Mouse (Mus musculus): Measurements from ENCODE around the gene Lrrc3.
"Not testable (repeated sequence)": the region's sequence is repeated elsewhere in the genome, so short reads cannot be mapped to it uniquely, and the experiment has no call there.

The Lrrc3 gene

GRCm38 (mm10) chr10:77902211-77902893 lies at the start of gene Lrrc3:
Gene Lrrc3, minus strand, starts transcription at chr10:77902536.
- peak; percentile 81 to 86 for DNase-seq

DNA sequence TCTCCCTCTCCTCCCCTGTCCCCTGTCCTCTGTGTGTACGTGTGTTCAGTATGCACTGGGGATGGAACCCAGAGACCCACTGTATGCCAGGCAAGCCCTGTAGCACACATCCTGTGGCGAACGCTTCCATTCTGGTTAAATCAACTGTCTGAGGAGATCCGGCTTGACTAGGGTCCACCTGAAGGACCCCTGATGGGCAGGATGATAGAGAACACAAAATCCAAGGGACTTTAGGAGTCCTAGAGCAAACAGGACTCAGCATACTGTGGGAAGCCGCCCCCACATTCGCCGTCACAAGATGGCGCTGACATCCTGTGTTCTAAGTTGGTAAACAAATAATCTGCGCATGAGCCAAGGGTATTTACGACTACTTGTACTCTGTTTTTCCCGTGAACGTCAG lies 48.1 kb upstream of the Lrrc3 start:
- not testable (repeated sequence) for DNase-seq

DNA sequence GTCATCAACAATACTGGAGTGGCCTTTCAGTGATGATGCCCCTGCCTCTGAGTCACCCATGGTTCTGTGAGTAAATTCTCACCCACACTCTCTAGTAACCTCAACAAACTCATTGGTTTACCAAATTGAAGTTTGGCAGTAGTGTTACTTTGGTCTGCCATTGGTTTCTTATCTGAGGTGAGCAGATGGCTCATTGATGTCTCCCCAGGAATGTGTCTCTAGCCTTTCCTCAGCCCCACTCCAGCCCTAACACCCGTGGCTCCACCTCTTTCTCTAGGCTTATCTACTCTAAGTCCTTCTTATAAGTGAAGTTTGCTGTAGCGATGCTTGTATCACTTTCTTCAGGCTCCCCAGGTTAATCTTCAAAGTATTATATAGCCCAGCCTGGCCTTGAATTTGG lies 37.3 kb upstream of the Lrrc3 start:
- DNase-seq: no peak

DNA sequence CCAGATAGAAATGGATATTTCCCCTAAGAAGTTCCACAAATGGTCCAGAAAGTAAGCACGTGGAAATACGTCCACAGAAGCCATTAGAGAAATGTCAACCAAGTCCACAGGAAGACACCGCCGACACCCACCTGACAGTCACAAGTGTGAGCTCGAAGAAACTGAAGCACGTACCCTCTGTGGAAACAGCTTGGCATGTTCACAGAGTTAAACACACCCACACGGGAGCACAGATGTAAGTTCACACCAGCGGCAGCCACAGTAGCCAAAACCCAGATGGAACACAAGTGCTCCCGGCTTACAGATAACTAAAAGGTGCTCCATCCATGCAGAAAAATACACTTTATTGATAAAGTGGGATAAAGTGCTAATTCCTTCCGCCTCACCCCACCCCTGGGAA lies 25.0 kb upstream of the Lrrc3 start:
- no peak for DNase-seq

DNA sequence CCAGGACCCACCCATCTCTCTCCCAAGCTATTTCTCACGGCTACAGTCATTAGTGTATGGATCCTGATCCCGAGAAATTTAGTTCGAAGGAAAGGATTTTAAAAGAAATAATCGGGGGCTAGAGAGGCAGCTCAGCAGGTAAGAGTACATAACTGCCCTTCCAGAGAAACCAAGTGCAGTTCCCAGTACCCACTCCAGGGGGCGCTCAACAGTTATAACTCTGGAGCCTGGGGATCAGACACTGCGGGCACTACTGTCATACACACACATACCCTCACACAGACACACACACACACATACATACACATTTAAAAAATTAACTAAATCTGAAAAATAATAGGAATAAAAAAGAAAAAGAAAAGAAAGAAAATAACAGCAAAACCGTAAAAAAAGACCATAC lies 23.8 kb upstream of the Lrrc3 start:
- peak; percentile 64 to 66 for DNase-seq

DNA sequence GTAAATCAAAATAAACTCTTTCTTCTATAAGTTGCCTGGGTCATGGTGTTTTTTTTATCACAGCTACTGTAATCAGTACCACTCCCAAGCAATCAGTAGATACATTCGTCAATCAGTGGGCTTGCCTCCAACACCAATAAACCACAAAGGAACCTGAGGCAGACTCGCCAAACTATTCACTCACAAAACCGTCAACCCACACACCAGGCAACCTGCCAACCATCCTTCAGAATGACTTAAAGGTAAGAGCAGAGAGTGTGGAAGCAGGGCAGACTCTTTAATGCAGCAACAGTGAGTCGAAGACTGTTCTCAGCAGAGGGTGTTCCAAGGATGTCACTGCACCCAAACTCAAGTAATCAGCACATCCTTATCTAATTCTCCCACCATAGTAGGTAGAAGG lies 20.3 kb upstream of the Lrrc3 start:
- no peak for DNase-seq

- DNase-seq: no peak
Measured at GRCm38 (mm10) chr10:77921009-77921408, 18.7 kb upstream of the Lrrc3 start.

- DNase-seq: peak; percentile 79 to 81
Measured at GRCm38 (mm10) chr10:77916636-77917335, 14.4 kb upstream of the Lrrc3 start.

GRCm38 (mm10) chr10:77913292-77913691 lies 11.0 kb upstream of the Lrrc3 start:
- no peak for DNase-seq

- DNase-seq: no peak
Measured at GRCm38 (mm10) chr10:77912605-77913004, 10.3 kb upstream of the Lrrc3 start.

DNA sequence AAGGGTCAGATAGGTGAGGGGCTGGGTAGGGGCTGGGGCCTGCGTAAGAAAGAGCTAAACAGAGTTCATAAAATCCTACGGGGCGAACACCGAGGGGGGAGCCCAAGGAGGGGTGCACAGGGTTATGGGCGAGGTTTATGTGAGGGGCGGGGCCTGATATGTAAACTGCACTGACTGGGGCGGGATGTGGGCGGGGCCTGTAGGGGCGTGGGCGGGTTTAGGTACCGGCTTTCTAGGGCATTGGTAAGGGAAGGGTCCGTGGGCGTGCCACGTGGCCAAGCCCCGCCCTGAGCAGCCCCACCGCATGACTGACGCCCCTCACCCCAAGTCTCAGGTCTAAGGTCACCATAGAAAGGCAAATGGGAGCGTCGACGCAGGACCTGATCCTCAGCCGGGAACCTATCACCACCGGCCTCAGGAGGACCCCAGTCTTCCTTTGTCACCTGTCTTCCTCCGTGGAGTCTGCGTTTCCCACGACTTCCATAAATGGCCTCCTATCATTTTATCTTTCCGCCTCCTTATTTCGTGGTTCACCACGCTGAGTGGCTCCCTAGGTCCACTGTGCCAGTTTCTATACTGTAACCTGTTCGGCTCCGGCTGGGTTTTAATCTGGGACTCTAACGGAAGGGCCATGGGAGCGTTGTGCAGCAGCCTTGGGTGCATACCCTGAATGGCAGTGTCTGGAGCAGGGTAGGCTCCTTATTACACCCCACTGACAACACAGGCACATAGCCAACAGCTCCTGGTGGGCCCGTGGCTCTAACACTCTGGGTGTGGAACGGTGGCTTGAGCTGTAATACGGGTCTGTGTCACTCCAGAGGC lies 769 bp upstream of the Lrrc3 start:
- DNase-seq: peak; percentile 77 to 85

DNA sequence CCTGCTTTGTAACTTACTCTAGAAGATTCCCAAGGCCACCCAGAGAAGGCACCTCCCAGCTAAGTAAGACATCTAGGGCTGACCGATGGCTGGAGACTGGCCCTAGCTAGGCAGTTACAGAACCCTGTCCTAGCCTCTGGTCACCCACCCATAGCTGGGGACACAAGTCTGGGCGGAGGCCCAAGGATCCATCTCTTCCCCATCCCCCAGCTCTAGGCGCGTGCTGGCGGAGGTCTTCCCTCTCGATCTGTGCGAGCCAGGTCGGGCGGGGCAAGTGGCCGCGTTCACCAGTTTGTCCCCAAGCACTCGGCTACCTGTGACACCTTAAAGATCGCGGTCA lies 495 bp downstream of the Lrrc3 start:
- no peak for DNase-seq

DNA sequence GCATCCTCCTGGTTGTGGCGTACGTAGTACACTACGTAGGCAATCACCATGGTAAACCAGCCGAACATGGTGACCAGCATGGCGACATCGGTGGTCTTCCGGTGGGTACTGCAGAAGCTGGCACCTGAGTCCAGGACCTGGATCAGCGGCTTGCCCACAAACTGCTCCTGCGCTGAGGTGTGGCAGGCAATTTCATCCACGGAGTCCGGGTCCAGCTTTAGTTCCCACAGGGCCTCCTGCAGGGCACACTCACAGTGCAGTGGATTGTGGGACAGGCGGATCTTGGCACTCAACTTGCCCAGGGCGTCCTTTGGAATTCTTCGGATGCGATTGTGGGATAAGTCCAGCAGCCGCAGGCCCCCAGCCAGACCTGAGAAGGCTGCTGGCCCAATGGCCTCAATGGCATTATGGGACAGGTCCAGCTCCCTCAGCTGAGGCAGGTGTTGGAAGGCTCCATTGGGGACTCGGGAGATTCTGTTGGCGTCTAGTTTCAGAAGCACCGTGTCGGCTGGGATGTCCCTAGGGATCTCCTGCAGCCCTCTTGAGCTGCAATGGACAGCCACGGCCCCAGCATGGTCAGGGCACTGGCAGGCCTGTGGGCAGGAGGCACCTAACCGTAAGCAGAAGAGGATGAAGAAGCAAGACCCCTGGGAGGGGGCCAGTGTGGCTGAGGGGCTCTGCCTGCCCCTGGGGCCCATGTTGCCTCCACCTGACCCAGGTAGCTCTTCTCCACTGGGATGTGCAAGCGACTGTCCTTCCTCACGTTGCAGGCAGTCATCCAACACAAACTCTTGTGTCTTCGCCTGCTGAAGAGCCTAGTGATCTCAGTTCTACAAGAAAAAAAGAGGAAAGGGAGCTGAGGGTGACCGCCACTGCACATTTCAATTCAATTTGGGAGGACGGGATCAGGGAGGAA lies 1.2 kb downstream of the Lrrc3 start:
- no peak for DNase-seq

GRCm38 (mm10) chr10:77900126-77900525 lies 2.2 kb downstream of the Lrrc3 start:
- no peak for DNase-seq

DNA sequence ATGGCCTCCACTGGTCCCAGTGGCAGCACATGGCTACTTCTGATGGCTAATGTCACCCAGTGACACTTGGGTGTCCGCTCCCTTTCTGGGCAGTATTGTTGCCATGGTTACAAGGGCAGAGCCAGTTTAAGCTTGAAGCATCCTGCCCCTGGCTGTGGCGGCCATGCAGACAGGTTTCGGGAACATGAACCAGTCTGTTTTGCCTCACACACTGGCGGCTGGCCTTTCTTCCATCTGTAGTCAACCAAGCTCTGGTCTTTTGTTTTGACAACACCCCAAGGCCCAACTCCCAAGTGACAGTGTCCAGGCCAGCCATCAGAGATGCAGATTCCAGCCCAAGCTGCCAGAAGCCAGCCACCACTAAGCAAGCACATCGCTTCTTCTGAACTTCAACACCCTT lies 6.8 kb downstream of the Lrrc3 start:
- DNase-seq: peak in 1 of 2 experiments; percentile 5

DNA sequence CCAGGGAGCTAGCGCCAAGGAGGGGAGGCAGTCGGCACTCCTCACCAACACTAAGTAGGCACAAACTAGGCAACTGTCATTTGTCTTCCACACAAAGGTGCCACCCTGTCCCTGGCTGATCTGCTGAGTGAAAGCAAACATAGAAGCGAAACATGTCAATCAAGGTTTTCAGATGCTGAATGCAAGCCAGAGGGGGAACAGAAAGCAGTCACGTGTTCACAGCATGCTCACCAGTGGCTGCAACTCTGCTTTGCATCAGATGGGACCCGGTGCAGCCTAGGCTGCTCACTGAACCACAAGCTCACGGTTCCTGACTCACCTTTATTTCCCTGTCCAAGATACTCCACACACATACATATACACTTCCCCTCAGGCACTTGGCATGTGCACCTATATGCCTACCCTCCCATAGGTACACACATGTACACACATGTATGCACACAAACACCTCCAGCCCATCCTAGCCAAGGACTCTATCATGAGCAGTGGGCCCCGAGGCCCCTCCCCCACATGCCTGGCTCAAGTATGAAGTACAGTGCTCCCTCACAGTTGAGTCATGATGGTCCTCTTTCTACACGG lies 11.3 kb downstream of the Lrrc3 start:
- no peak for DNase-seq

DNA sequence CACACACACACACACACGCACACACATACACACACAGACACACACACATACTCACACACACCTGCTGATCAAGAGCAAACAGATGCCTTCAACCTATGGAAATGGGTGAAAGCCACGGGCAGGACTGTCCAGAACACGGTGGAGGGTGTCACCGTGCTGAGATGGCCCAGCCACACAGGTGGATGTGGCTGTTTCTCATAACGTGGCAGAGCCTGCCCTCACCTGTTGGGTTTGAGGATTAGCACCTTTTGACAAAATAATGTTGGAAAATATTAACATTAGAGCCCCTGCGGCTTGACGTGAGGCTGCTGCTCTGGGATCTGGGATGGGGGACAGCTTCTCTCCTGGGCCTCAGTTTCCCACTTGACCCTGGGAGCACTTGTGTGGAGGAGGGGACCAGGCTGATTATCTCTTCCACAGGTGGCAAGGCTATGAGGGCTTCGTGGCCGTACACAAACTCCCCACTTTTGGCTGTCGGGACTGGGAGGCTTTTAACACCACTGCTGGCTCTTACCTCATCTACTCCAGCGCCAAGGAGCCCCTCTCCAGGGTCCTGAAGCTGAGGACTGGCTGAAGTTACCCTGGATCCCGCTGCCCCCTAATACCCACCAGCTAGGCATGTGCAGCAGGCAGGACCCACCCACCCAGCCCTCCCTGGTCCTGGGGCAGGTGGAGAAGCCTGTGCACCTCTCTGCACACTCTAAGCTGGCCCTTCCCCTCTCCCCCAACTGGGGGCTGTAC lies 16.2 kb downstream of the Lrrc3 start:
- DNase-seq: peak; percentile 67 to 68

- peak in 1 of 2 experiments; percentile 13 for DNase-seq
Measured at GRCm38 (mm10) chr10:77882553-77882952, 19.8 kb downstream of the Lrrc3 start.

DNA sequence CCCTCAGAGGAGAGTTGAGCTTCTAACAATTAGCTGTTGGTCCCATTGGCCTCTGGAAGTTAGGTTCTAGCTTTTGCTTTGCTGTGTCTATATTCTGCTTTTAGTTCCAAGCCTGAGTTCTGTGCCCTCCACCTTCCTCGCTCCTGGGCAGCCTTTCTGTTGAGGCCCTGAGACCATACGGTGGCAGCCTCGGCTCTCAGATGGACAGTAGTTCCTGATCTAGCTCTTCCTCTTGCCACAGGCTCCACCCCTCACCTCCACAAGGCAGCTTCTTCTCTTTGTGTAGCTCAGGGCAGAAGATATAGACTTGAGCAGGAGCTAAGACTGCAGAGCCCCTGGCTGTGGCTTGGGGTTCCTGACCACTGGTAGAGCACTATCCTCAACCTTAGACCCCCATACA lies 22.0 kb downstream of the Lrrc3 start:
- DNase-seq: no peak

DNA sequence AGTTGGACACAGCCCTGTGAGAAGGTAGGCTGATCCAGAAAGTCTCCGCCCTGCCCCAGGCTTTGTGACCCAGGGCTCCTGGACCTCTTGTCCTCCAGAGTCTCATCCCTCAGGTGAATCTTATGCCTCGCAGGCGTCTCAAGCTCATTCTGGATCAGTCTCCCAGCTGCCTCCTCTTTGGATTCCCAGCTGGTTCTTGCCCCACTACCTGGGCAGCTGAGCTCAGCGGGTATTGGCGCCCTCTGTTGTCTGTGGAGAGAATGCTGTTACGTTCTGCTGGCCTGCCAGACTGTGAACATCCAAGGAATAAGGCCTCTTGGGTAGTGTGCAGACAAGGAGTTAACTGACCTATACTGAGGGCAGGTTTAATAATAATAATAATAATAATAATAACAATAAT lies 23.4 kb downstream of the Lrrc3 start:
- peak; percentile 42 to 49 for DNase-seq

GRCm38 (mm10) chr10:77869651-77870050 lies 32.7 kb downstream of the Lrrc3 start:
- DNase-seq: no peak

DNA sequence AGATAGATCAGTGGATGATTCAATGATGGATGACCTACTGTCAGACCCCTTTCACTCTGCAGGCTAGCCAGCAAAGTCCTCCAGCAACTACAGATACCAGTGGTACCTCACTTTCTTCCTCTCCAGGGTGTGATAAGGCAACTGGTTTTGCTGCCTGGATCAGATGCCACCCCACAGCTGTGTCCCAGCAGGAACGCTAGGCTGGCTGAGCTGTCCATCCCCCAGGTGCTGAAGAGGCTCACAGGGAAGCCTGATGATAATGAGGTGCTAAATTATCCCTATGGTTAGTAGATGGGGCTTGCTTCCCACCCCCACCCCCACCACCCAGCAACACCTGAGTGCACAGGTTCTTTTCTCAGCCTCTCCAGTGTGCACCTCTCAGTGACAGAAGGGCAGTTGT lies 34.8 kb downstream of the Lrrc3 start:
- DNase-seq: peak; percentile 61 to 63
